Mouse (Mus musculus): ENCODE data around the gene Nlgn1.

DNA sequence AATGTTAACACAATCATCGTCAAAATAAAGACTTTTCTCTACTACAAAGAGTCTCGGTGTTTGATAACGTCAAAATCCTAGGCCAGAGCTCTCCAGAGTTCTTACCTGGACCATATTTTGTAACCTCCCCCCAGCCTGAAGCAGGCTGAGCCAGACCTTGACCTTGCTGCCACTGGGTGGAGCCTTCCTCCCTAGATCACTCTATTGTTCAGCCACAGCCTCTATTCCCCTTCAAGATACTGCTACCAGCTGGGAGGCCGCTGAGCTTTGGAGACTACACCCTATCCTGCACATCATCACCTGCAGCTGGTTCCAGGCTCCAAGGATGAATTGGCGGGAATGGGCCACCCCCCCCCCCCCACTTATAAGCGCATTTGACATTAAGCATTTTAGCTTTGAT lies 881.8 kb downstream of the Nlgn1 start:
- TF ChIP-seq CTCF (IDR thresholded peaks at IDR 0.05; ENCODE audit: low read depth) = no peak
- TF ChIP-seq EP300 (IDR thresholded peaks at IDR 0.05; ENCODE audit: low read depth) = no peak
